Mouse (Mus musculus): ENCODE data around the gene Pkd1l2. TPM values are rescaled to one million over a fixed set of nuclear protein-coding genes. Genes with fewer than 3 reads are reported as not detected.

Gene Pkd1l2
- polyA plus RNA-seq, 1 experiment from 2014 or later = not detected

DNA sequence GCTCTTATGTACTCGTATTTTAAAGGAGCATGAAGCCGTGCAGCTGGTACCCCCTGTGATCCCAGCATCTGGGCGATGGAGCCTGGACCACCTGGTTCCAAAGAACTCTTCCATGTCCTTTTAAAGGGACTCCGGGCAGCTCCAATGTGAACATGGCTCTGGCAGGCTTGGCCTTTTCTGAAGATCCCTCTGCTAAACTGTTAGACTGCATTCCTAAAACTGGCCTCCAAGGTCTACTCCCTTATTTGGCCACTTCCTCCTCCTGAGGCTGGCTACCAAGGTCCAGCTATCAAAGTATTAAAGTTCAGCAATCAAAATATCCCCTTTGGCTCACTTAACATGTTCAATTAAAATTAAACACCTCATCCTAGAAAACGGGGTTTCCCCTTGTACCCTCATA, 54.6 kb downstream of the Pkd1l2 start:
- Histone ChIP-seq H3K27ac (ENCODE audit: low read length) (no peak overlapping the region), H3K9me3 (replicated peaks; ENCODE audit: control insufficient read depth, low read length) (no peaks in the 10 kb centered on the region), H3K4me2 (ENCODE audit: low read depth, low read length) (no peak overlapping the region), H3K4me1 (ENCODE audit: control insufficient read depth, insufficient read depth, low read length) (no peaks in the 10 kb centered on the region), H3K27me3 (ENCODE audit: control insufficient read depth, insufficient read depth, low read length) (no peaks in the 10 kb centered on the region), H3K9ac (ENCODE audit: low read length) (no peak overlapping the region), H3K36me3 (ENCODE audit: control insufficient read depth, insufficient read depth) (no peaks in the 10 kb centered on the region), H3K4me3 (ENCODE audit: low read length) (no peak overlapping the region)
- no peak for ATAC-seq (replicated peaks; ENCODE audit: extremely low read depth, insufficient read depth, low FRiP score)
- WGBS = 87% methylated on average over 5 of the region's 5 CpGs

DNA sequence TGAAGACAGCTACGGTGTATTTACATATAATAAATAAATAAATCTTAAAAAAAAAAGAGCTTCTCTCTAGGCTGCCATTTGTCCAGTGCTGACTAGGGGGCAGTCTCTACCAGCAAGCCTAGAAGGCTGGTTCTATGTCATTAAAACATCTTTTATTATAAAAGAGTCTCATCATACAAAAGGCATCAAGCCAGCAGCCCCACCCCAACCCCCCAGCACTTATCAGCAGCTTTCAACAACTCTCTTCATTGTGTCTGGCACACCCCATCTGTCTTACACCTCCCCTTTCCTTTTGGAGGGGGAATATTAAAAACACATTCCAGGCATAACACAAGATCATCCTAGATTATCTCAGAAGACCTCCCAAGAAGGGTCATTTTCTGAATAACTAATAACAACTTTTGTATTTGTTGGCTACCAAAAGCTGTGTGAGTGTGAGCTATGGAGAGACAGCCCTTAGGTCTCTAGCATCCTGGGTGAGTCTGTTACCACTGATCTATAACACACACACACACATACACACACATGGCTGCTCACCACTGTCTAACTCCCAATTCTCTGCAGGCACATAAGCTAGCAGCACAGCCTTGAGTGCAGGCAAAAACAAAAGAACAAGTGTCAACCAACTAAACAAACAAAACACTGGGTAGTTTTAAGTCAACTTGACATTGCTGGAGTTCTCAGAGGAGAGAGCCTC, 59.8 kb downstream of the Pkd1l2 start:
- no peak overlapping the region for H3K4me3 ChIP-seq (ENCODE audit: low read length)
- no peak overlapping the region for H3K9ac ChIP-seq (ENCODE audit: low read length)
- no peaks in the 10 kb centered on the region for H3K27me3 ChIP-seq (ENCODE audit: control insufficient read depth, insufficient read depth, low read length)
- no peak for ATAC-seq (replicated peaks; ENCODE audit: extremely low read depth, insufficient read depth, low FRiP score)
- 65% methylated on average over 1 of the region's 1 CpGs for WGBS
- no peak overlapping the region for H3K27ac ChIP-seq (ENCODE audit: low read length)
- no peak overlapping the region for H3K4me2 ChIP-seq (ENCODE audit: low read depth, low read length)
- no peaks in the 10 kb centered on the region for H3K9me3 ChIP-seq (replicated peaks; ENCODE audit: control insufficient read depth, low read length)
- H3K4me1 ChIP-seq (ENCODE audit: control insufficient read depth, insufficient read depth, low read length) = no peaks in the 10 kb centered on the region
- H3K36me3 ChIP-seq (ENCODE audit: control insufficient read depth, insufficient read depth) = no peaks in the 10 kb centered on the region

DNA sequence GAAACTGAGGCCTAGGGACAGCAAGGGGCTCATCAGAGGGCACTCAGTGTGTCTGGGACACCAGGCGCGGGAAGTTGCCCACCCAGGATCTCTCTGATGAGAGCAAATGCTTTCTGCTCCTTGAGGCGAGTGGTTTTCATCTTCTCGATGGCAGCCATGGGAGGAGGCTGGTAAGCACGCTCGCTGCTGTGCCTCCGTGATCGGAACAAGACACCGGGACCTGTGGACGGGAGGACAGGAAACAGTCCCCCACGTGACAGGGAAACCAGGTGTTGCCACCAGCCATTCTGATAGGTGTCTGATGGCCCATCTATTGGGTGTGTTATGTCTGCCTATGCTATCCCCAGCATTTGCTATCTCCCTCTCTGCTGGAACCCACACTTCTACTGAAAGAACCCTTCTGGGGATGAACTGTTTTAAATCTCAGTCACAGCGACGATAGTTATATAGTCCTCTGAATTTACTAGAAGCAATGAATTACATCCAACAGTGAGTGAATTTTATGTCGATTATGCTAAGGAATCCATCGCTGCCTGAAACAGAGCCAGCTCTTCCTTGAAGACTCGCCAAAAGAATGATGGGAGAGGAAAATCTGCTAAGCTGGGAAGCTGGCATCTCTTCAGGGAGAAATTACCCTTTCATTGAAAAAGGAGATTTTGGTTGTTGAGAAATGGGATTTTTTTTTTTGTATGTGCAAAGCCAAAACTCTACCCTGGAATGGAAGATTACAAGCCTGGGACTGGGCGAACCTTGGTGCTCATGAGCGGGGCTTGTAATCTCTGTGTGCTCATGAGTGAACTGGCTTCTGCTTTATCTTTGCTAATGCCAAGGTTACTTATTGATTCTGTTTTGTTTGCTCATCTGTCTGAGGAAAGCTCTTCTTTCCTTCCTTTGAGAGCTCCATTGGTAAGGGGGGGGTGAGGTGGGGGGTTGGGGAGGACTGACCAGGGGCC, 62.6 kb downstream of the Pkd1l2 start:
- Histone ChIP-seq H3K36me3 (ENCODE audit: control insufficient read depth, insufficient read depth) (no peaks in the 10 kb centered on the region), H3K9me3 (replicated peaks; ENCODE audit: control insufficient read depth, low read length) (no peaks in the 10 kb centered on the region), H3K9ac (ENCODE audit: low read length) (no peak overlapping the region), H3K4me2 (ENCODE audit: low read depth, low read length) (no peak overlapping the region), H3K4me3 (ENCODE audit: low read length) (no peak overlapping the region), H3K27ac (ENCODE audit: low read length) (no peak overlapping the region), H3K27me3 (ENCODE audit: control insufficient read depth, insufficient read depth, low read length) (no peaks in the 10 kb centered on the region), H3K4me1 (ENCODE audit: control insufficient read depth, insufficient read depth, low read length) (no peaks in the 10 kb centered on the region)
- no peak for ATAC-seq (replicated peaks; ENCODE audit: extremely low read depth, insufficient read depth, low FRiP score)
- 73% methylated on average over 18 of the region's 18 CpGs for WGBS

DNA sequence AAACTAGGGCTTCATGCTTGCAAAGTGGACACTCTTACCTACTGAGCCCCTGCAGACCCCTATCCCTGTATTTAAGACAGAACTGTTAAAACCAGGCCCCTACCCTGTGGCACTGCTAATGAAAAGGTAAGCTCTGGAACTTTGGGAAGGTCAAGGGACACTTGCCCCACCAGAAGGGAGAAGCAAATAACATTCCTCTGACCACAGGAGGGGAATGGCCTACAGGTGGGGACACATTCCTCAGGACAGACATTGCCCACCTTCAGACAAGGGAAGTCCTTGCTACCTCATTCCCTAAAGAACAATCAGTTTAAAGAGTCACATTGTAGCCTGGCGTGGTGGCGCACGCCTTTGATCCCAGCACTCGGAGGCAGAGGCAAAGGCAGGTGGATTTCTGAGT, 64.4 kb downstream of the Pkd1l2 start:
- Histone ChIP-seq H3K4me2 (ENCODE audit: low read depth, low read length) (no peak overlapping the region), H3K4me3 (ENCODE audit: low read length) (no peak overlapping the region), H3K9me3 (replicated peaks; ENCODE audit: control insufficient read depth, low read length) (no peaks in the 10 kb centered on the region), H3K4me1 (ENCODE audit: control insufficient read depth, insufficient read depth, low read length) (no peaks in the 10 kb centered on the region), H3K27me3 (ENCODE audit: control insufficient read depth, insufficient read depth, low read length) (no peaks in the 10 kb centered on the region), H3K9ac (ENCODE audit: low read length) (no peak overlapping the region), H3K36me3 (ENCODE audit: control insufficient read depth, insufficient read depth) (no peaks in the 10 kb centered on the region), H3K27ac (ENCODE audit: low read length) (no peak overlapping the region)
- ATAC-seq (replicated peaks; ENCODE audit: extremely low read depth, insufficient read depth, low FRiP score) = no peak
- WGBS = 86% methylated on average over 4 of the region's 4 CpGs

DNA sequence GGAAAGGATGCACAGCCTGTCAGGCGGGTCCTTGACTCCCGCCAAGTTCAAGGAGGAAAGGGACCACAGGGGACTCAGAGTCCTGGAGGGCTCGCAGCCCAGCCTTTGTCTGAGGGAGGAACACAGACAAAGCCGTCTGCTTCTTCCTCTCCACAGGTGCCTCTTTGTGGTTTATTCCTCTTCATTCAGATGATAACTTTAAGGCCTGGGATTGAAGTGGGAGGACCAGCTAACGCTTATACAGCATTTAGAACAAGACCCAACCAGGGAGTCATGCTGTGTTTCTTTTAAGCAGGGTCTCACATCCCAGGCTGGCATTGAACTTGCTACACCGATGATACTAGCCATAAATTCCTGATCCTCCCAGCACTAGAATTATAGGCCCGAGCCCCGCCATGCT, 65.2 kb downstream of the Pkd1l2 start:
- no peak for ATAC-seq (replicated peaks; ENCODE audit: extremely low read depth, insufficient read depth, low FRiP score)
- no peak overlapping the region for H3K4me3 ChIP-seq (ENCODE audit: low read length)
- 67% methylated on average over 8 of the region's 8 CpGs for WGBS
- no peak overlapping the region for H3K9ac ChIP-seq (ENCODE audit: low read length)
- H3K4me2 ChIP-seq (ENCODE audit: low read depth, low read length) = no peak overlapping the region
- H3K9me3 ChIP-seq (replicated peaks; ENCODE audit: control insufficient read depth, low read length) = no peaks in the 10 kb centered on the region
- H3K27ac ChIP-seq (ENCODE audit: low read length) = no peak overlapping the region
- H3K36me3 ChIP-seq (ENCODE audit: control insufficient read depth, insufficient read depth) = no peaks in the 10 kb centered on the region
- no peaks in the 10 kb centered on the region for H3K4me1 ChIP-seq (ENCODE audit: control insufficient read depth, insufficient read depth, low read length)
- H3K27me3 ChIP-seq (ENCODE audit: control insufficient read depth, insufficient read depth, low read length) = no peaks in the 10 kb centered on the region

DNA sequence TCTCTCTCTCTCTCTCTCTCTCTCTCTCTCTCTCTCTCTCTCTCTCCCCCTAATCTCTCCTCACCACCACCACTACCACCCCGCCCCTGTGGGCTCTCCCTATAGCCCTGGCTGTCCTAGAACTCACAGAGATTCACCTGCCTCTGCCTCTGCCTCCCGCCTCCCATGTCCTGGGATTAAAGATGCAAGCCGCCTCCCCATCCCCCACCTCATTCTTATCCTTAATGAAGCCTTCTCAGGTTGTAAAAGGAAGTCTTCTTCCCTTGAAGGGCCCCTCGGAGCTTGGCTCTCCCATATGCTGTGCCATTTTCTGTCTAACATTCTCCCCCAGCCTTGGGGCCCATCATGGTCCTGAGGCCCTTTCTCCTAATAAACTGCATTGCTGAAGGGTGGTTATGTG, 66.6 kb downstream of the Pkd1l2 start:
- WGBS = 67% methylated on average over 4 of the region's 4 CpGs
- no peaks in the 10 kb centered on the region for H3K4me1 ChIP-seq (ENCODE audit: control insufficient read depth, insufficient read depth, low read length)

DNA sequence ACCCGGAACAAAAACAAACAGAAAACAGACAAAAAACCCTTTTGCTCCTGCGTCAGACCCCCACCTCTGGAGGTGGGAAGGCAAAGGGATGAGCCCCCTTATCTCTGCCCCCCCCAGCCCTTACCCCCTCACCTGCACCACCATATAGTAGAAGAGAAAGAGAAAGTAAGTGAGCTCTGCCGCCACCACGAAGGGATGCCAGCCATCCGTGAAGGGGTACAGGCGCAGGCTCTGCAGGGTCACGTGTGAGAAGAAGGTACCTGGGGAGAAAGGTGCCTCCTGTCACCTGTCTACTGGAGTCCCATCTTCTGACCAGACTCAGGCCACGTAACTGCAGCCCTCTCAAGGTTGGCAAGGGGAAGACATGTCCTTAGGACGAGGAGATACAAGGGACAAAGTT, 70.9 kb downstream of the Pkd1l2 start:
- H3K27me3 ChIP-seq (ENCODE audit: control insufficient read depth, insufficient read depth, low read length) = no peaks in the 10 kb centered on the region
- WGBS = 87% methylated on average over 9 of the region's 9 CpGs
- no peaks in the 10 kb centered on the region for H3K36me3 ChIP-seq (ENCODE audit: control insufficient read depth, insufficient read depth)
- H3K4me3 ChIP-seq (ENCODE audit: low read length) = no peak overlapping the region
- no peaks in the 10 kb centered on the region for H3K9me3 ChIP-seq (replicated peaks; ENCODE audit: control insufficient read depth, low read length)
- no peak overlapping the region for H3K27ac ChIP-seq (ENCODE audit: low read length)
- H3K4me1 ChIP-seq (ENCODE audit: control insufficient read depth, insufficient read depth, low read length) = no peaks in the 10 kb centered on the region
- no peak overlapping the region for H3K4me2 ChIP-seq (ENCODE audit: low read depth, low read length)
- H3K9ac ChIP-seq (ENCODE audit: low read length) = no peak overlapping the region
- ATAC-seq (replicated peaks; ENCODE audit: extremely low read depth, insufficient read depth, low FRiP score) = no peak

More for the DNA sequence above, 66.6 kb downstream of the Pkd1l2 start:
- ATAC-seq (replicated peaks; ENCODE audit: extremely low read depth, insufficient read depth, low FRiP score) = no peak
- Histone ChIP-seq H3K4me2 (ENCODE audit: low read depth, low read length) (no peak overlapping the region), H3K4me3 (ENCODE audit: low read length) (no peak overlapping the region), H3K36me3 (ENCODE audit: control insufficient read depth, insufficient read depth) (no peaks in the 10 kb centered on the region), H3K9me3 (replicated peaks; ENCODE audit: control insufficient read depth, low read length) (no peaks in the 10 kb centered on the region), H3K27ac (ENCODE audit: low read length) (no peak overlapping the region), H3K27me3 (ENCODE audit: control insufficient read depth, insufficient read depth, low read length) (no peaks in the 10 kb centered on the region), H3K9ac (ENCODE audit: low read length) (no peak overlapping the region)

DNA sequence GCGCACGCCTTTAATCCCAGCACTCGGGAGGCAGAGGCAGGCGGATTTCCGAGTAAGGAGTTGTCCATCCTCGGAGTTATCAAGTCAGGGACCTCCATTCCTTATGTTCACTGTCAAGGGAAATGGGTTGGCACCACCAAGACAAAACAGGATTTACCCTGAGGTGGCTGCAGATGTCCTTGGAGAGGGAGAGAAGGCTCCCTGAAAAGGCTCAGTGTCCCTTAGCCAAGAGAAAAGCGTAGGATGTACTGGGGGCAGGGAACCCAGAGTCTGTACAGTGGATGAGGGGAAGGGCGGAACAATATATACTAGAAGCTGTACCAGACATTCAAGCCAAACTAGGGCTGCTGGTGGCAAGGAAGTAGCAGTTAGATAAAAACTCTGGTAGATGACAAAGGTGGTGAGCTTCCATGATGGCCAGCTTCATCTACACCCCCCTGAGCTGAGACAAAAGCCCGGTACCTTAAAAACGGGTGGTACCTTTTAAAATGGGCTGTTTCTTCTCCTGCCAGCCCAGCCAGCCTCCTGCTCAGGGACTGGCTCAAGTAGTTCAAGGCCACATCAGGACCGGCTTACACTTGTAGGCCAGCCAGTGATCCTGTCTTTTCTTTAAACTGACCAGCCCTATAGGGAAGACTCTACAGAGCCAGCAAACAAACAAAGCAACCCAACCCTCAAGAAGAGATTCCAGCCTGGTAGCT, 88.1 kb downstream of the Pkd1l2 start:
- Histone ChIP-seq H3K4me2 (ENCODE audit: low read depth, low read length) (peak overlapping the region; percentile 88), H3K4me3 (ENCODE audit: low read length) (peak overlapping the region; percentile 88), H3K9ac (ENCODE audit: low read length) (peak overlapping the region; percentile 70), H3K36me3 (ENCODE audit: control insufficient read depth, insufficient read depth) (no peaks in the 10 kb centered on the region), H3K9me3 (replicated peaks; ENCODE audit: control insufficient read depth, low read length) (no peaks in the 10 kb centered on the region), H3K4me1 (ENCODE audit: control insufficient read depth, insufficient read depth, low read length) (peaks cover 12% of the 10 kb centered on the region), H3K27ac (ENCODE audit: low read length) (peak overlapping the region; percentile 70; the same call in 1 of the 2 replicates), H3K27me3 (ENCODE audit: control insufficient read depth, insufficient read depth, low read length) (no peaks in the 10 kb centered on the region)
- ATAC-seq (replicated peaks; ENCODE audit: extremely low read depth, insufficient read depth, low FRiP score) = no peak
- 54% methylated on average over 11 of the region's 11 CpGs for WGBS

Measured in heart, embryonic 16.5 days (tissue).